Mouse (Mus musculus) frontal cortex, adult (tissue): Measurements from ENCODE around the gene Setdb1.

ENCODE experiments used
- ATAC-seq: cut with Nextera tagmentation; 2 replicates; pipeline ENCODE4 v1.9.2; 2017; ENCODE audit warnings: mild to moderate bottlenecking, moderate library complexity, mixed read lengths; ENCODE audit not compliant: low TSS enrichment

The Setdb1 gene

GRCm38 (mm10) chr3:95292899-95293298 is 64.1 kb downstream of the Setdb1 start:
- ATAC-seq: no peak

DNA sequence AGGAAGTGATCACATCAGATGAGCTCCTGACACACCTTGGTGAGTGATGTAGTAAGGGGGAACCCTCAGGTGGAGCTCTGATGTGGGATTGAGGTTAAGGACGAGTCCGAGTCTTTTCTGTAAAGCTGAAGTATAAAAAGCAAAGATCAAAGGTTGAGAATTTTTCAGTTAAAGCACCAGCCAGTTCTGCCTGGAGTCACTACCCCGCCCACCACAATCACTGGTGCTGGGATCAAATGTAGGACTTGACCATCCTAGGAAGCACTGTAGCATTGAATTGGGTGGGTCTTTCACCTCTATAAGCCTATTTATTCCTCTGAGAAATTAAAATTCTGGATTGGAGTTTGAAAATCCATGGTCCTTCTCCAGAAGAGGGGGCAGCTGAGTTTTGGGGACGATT is 66.0 kb downstream of the Setdb1 start:
- ATAC-seq: no peak

- ATAC-seq: no peak
Observed at GRCm38 (mm10) chr3:95290156-95290555, 66.8 kb downstream of the Setdb1 start.

DNA sequence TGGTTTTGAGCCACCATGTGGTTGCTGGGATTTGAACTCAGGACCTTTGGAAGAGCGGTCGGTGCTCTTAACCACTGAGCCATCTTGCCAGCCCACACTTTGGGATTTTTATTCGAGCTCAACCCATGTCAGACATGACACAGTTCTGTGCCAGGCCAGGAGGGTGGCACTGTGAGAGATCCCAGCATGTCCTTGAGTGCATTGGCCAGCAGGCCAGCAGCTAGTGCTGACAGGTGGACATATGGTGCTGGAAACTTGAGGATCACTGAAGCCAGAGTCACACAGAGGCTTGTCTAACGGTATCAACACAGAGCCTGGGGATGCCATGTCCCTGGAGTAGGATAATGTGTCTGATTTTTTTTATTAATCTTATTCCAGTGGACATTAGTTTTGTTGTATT is 67.6 kb downstream of the Setdb1 start:
- ATAC-seq: no peak

- ATAC-seq: no peak
Observed at GRCm38 (mm10) chr3:95287541-95287940, 69.5 kb downstream of the Setdb1 start.

- no peak for ATAC-seq
Observed at GRCm38 (mm10) chr3:95286510-95286909, 70.5 kb downstream of the Setdb1 start.

DNA sequence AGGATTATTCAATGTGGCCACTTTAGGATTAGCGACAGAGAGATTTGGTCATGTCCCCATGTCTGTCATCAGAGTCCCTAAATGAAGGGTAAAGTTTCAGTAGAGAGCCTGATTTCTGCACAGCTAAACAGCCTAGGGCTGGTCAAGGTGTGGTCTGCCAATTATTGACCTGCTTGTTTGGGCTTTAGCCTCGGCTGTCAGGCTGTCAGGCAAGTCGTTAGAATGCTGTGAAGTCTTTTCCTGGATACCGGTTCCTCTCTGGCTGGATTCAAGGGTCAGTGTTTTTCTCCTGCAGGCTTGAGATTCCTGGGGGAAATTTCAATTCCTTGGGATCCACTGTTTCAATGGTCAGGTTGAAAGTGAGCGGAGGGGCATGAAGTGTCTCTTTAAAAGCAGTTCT is 71.0 kb downstream of the Setdb1 start:
- ATAC-seq: no peak

DNA sequence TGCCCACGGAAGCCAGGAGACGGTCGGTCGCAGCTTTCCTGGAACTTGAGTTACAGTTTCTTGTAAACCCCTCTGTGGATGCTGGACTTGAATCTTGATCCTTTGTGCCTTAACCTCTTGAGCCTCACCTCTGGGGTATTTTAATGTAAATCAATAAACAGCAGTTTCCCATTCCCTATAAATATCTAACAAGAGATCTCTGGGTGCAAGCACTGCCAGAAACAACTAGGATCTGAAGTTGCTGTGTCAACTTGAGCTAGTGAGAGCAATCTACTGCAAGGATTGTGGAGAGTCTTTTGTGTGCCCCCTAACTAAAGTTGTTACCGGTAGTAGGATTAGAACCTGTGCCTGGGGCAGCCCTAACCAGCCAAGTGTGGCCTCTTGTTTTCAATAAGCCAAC is 71.6 kb downstream of the Setdb1 start:
- ATAC-seq: no peak

DNA sequence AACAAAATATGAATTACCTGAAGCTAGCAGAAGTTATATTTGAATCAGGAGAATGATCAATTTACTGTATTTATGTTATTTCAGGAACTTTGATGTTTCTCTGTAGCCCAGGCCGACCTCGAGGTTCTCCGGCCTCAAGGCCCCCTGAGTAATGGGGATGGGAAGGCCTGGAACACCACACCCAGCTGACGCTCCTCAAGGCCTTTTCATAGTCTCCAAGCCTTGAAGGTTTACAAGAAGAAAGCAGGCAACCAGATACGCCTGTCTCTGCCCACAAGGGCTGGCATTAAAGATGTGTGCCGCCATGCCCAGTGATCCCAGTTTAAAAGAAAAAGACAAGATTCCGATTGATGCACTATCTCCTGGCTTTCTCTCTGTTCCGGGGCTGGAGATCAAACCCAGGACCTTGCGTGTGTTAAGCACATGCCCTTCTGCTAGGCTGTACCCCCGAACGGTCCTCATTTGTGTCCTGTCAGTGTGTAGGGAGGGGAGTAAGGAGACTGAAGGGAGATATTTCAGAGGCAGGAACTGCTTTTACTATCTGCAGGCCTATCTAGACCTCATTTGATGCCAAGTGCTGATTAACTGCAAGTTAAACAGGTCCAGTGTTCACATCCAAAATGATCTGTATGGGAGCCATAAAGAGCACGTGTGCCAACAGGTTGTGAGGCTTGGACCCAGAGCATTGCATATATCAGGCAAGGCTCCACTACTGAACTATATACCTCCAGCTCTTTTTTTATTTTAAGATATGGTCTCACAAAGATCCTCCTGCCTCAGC is 72.3 kb downstream of the Setdb1 start:
- no peak for ATAC-seq

DNA sequence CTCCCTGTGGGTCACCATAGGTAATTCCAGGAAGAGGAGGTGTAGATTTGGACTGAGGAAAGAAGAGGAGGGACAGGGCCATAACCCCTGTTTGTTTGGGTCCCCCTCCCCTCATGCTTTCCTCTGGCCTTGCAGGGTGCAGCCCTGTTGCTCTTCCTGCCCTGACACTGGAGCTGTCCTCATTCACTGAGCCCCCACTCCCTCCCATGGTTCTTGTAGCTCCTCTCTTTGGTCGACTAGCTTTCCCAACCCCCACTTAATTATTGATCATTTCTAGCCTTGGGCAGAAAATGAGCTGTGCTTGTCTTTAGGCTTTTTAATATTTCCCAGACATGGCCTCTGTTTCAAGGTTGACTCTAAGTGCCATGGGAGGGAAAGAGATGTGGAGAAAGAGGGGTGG is 72.9 kb downstream of the Setdb1 start:
- ATAC-seq: no peak

DNA sequence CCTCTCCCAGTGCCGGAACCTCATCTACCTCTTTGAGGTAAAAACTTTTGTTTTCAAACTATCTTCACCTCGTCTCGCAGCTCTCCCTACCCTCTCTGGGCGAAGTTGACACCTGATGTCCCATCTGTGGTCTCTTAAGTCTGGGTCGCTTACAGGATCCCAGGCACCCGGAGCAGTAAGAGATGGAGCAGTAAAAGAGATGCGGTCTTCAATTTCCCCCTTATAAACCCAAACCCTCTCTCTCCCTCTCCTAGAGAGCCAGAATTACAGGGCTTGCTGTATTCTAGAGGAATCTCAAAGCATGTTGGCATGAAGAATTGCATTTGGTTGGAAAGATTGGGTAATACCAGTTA is 73.4 kb downstream of the Setdb1 start:
- no peak for ATAC-seq

DNA sequence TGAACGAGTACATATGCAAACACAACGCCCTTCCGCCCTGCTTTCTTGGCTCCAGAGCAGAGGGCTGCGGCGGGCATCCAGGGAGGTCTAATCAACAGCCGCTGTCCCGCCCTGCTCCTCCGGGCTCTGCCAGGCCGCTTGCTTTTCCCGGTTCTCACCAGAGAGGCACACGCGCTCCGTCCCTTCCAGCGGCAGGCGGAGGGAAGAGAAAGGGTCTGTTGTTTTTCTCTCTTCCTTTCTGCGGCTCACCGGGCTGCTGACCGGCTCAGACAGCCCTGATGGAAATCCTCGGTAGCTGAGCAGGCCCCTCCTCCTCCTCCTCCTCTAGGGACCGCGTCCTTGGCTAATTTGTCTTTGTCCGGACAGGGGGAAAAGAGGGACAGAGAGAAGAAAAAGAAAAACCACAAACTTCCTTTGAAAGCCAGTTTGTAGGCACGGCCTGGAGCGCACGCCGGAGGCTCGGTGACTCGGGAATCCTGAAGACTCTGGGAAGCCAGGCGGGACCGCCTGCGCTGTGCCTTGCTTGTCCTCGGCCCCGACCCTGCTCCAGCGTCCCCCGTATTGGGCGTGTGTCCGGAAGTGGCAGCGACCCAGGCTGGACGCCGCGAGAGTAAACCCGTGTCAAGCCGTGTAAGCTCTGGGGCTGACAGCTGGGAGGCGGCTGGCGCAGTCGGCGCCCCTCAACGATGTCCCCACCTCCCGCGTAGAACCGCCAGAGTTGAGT is 74.0 kb downstream of the Setdb1 start:
- peak; percentile 70 for ATAC-seq

DNA sequence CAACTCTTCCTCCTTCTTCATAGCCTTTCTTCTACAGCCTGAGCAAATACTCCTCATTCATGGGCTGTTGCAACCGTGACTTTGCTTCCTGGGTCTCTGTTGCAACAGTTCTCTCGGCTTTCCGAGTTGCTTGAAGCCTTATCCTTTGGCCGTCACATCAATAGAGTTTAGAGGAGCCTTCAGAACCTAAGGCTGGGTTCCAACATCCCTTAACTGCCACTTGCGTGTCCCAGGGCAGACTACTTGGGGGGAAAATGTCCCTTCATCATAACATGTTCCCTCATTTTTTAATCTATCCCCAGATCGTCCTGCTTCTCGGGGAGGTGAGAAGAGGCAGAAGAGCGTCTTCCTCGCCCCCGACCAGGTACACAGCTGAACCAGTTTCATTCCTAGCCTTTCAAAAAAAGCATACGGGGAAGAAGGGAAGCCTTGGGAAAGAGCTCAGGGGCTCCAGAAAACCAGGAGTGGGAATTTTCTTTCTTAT is 74.6 kb downstream of the Setdb1 start:
- peak; percentile 4; the same call in 1 of the 2 replicates for ATAC-seq

- peak; percentile 87 for ATAC-seq
Observed at GRCm38 (mm10) chr3:95281216-95282126, 75.5 kb downstream of the Setdb1 start, which contains the start of the genes Mindy1 and Prune1. Gene Mindy1, plus strand, starts transcription at chr3:95281345. Gene Prune1, minus strand, starts transcription at chr3:95282076.

DNA sequence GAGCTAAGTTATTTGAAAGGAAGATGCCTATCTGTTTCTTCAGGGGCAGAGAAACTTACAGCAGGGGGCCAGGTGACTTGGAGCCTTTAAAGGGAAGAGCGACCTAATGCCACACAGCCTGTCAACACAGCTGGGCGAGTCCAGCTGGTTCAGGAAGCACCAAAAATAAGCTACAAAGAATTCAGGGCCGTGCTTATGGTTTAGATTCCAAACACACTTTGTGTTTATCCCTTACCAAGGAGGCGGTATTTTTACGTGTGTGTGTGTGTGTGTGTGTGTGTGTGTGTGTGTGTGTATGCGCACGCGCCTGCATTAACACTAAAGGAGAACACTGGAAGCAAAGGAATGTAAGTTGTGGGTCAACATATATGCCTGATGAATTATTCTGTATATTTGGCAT is 76.3 kb downstream of the Setdb1 start:
- no peak for ATAC-seq

- ATAC-seq: no peak
Observed at GRCm38 (mm10) chr3:95277149-95277551, 79.9 kb downstream of the Setdb1 start.

DNA sequence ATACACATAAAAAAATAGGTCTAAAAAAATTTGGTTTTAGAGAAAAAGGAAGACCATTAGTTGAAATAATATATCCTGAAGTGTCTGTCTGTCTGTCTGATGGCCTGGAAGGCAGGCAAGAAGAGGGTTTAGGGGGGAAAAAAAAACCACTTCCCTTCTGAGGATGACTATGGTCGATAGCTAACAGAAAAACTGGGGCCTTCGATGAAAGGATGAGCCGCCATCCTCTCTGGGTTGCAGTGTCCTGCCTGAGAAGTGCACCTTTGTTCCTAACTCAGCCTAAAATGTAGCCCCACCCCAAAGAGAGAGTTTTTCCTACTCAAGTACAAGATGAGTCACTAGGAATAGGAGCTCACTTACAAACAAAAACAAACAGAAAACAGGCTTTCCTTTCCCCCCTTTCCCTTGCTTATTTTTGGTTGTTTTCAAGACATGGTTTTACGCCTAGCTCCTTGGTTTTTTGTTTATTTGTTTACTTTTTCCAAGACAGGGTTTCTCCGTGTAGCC is 80.5 kb downstream of the Setdb1 start:
- ATAC-seq: no peak

DNA sequence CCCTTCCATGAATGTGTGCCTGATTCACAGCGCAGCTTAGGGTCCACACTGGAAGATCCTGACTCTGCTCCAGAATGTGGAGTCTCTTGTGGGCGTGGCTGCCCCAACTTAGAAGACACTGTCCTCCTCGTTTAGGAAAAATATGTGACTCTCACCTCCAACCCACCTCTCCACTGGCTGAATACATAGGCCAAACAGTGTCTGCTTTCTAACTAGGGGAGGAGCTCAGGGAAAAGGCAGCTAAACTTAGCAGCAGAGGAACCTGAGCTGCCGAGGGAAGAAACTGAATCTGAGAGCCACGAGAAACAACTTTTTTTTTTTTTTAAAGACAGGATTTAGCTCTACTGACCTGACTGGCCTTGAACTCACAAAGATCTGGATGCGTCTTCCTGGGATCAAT is 81.8 kb downstream of the Setdb1 start:
- ATAC-seq: no peak

- ATAC-seq: no peak
Observed at GRCm38 (mm10) chr3:95274453-95274852, 82.5 kb downstream of the Setdb1 start.
